Mouse (Mus musculus) forebrain, postnatal 0 days (tissue): ENCODE results near the gene Atp8a2. TPM values are rescaled to one million over a fixed set of nuclear protein-coding genes. Genes with fewer than 3 reads are reported as not detected.
A peak's percentile ranks its signal among the peaks of the same experiment; 100 is the strongest.

Source experiments
- ATAC-seq: fragments of 200-750 bp; cut with Nextera tagmentation; 2 replicates; pipeline ENCODE4 v1.8.0; 2017; ENCODE audit warnings: mild to moderate bottlenecking, moderate library complexity
- DNase-seq: peaks from one replicate; pipeline ENCODE4 v3.0.0-alpha.2; 2015
- H3K27ac ChIP-seq: fragments of 300-500 bp; sonication (generic); 2 replicates; pipeline ENCODE4 v1.5.1; 2014; ENCODE audit warnings: low read depth, mild to moderate bottlenecking, antibody characterized with exemption, low read length, moderate library complexity, mixed read lengths
- H3K27me3 ChIP-seq: fragments of 300-500 bp; sonication (generic); 2 replicates; pipeline ENCODE4 v1.6.1; 2014; ENCODE audit warnings: mild to moderate bottlenecking, low read length, mixed read lengths; ENCODE audit not compliant: insufficient read depth
- H3K36me3 ChIP-seq: fragments of 300-500 bp; sonication (generic); 2 replicates; pipeline ENCODE4 v1.6.1; 2014; ENCODE audit warnings: mild to moderate bottlenecking, moderate library complexity; ENCODE audit not compliant: insufficient read depth
- H3K4me1 ChIP-seq: fragments of 300-500 bp; sonication (generic); 2 replicates; pipeline ENCODE4 v1.6.1; 2014; ENCODE audit warnings: antibody characterized with exemption; ENCODE audit not compliant: insufficient read depth
- H3K4me2 ChIP-seq: fragments of 300-500 bp; sonication (generic); 2 replicates; pipeline ENCODE4 v1.6.1; 2014; ENCODE audit warnings: low read depth, mild to moderate bottlenecking, moderate library complexity
- H3K4me3 ChIP-seq: fragments of 300-500 bp; sonication (generic); 2 replicates; pipeline ENCODE4 v1.5.1; 2014; ENCODE audit warnings: low read depth, low read length, mixed read lengths
- H3K9ac ChIP-seq: fragments of 300-500 bp; sonication (generic); 2 replicates; pipeline ENCODE4 v1.6.1; 2014; ENCODE audit warnings: mild to moderate bottlenecking
- H3K9me3 ChIP-seq: fragments of 300-500 bp; sonication (generic); 2 replicates; pipeline ENCODE4 v1.6.1; 2016; ENCODE audit warnings: low read length
- CTCF ChIP-seq: sonication (generic); IDR thresholded peaks from 2 replicates; pipeline ENCODE4 v1.5.1; 2016; ENCODE audit warnings: antibody characterized with exemption, control low read depth, low read depth
- WGBS: fragments of 180-500 bp; shearing (Covaris S2); extraction: QIAGEN DNeasy Blood & Tissue Kit; methylation state at CpG from one replicate; pipeline ENCODE4 v1.1.7; 2014; 5-methylcytosine and 5-hydroxymethylcytosine counted together
- polyA plus RNA-seq: library from polyadenylated mRNA; unstranded; fragments of >200 nt; fragmentation: Nextera tagmentation; extraction: Ambion mirVana; gene quantifications from 2 replicates; pipeline ENCODE4 v1.2.1, GENCODE M21; 2015
- total RNA-seq: library from RNA; depleted of rRNA; stranded (reverse); fragments of >200 nt; gene quantifications from 2 replicates; pipeline ENCODE4 v1.2.3, GENCODE M21; 2014

Gene Atp8a2
- total and polyA plus RNA-seq, 2 experiments from 2014 or later: 33.6 to 38.0 TPM

DNA sequence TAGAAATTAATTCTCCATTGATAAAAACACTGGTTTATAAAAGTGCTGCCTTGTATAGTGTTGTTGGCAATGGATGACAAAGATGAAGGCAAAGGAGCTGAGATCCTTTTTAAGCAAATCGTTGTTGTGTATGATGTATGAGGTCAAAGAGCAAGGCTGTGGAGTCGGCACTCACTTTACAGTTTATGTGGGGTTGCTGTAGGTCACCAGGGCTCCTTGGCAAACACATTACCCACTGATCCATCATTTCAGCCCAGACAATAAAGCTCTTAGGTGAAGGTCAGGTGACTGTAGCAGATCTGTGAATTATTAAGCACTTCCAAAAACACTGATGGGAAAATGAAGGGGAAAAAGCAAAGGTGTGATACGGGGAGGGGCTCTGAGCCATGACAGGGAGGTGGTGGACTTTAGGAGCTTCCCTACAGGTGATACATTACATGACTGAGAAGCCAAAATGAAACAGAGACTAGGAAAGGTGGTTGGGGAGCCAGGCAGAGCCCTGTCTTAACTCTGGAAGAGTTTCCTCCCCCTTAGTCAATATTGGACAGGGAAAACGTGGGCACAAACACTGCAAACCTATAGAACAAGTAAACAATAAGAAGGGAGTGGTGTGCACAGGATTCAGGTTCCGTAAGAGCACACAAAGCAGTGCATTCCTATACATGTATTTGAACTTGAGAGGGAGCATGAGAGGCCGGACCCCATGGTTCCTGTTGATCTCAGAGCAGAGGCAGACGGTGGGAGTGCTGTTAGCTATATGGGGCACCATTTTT lies 389.3 kb downstream of the Atp8a2 start:
- DNase-seq (no peak), ATAC-seq (no peak)
- no peak overlapping the region for H3K4me2 ChIP-seq
- H3K9ac ChIP-seq: no peak overlapping the region
- H3K4me3 ChIP-seq: no peak overlapping the region
- TF ChIP-seq CTCF: no peak
- no peaks in the 10 kb centered on the region for H3K9me3 ChIP-seq
- no peak overlapping the region for H3K27ac ChIP-seq
- H3K27me3 ChIP-seq: no peaks in the 10 kb centered on the region
- H3K36me3 ChIP-seq: no peaks in the 10 kb centered on the region
- no peaks in the 10 kb centered on the region for H3K4me1 ChIP-seq
- 79% methylated on average over 7 of the region's 7 CpGs for WGBS

DNA sequence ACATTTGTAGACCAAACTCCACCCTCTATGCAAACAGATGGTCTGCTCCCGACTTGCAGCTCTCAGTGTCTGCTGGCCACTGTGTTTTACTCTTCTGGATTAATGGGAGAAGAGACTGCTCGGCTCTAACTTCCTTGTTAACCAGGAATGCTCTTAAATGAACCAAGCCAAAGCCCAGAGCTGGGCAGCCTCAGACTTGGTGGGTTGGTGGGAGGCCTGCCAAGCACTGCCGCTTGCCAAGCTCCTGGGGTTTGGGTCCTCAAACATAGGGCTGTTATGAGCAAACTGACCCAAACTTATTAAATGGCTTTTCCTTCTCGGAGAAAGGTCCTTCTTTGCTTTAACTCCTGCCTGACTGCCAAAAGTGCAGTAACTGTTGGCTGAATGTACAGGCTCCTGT lies 390.1 kb downstream of the Atp8a2 start:
- H3K9me3 ChIP-seq: no peaks in the 10 kb centered on the region
- H3K36me3 ChIP-seq: no peaks in the 10 kb centered on the region
- TF ChIP-seq CTCF: no peak
- H3K9ac ChIP-seq: no peak overlapping the region
- 21% methylated on average over 4 of the region's 4 CpGs for WGBS
- no peak overlapping the region for H3K27ac ChIP-seq
- no peak for ATAC-seq
- no peak overlapping the region for H3K4me2 ChIP-seq
- peak; percentile 43 for DNase-seq
- no peak overlapping the region for H3K4me3 ChIP-seq
- H3K27me3 ChIP-seq: no peaks in the 10 kb centered on the region
- H3K4me1 ChIP-seq: no peaks in the 10 kb centered on the region

DNA sequence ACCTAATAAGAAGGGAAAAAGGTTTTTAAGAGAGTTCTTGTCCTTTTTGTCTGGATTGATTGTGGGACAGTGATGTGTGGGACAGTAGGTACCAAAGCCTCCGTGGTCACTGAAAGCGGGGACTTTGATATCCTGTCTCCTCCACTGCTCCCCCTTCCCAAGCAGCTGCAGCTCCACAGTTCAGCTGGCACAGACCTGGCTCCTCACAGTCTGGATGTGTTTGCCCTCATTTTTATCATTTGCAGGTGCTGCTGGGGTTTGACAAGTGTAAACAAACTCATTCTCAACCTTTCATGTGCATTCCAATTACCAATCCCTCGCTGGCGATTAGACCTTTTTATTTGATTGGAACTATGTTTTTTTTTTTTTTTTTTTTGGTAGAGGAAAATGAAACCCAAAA lies 390.8 kb downstream of the Atp8a2 start:
- TF ChIP-seq CTCF: no peak
- Histone ChIP-seq H3K9me3 (no peaks in the 10 kb centered on the region), H3K27ac (no peak overlapping the region), H3K4me3 (no peak overlapping the region), H3K4me1 (no peaks in the 10 kb centered on the region), H3K36me3 (no peaks in the 10 kb centered on the region), H3K27me3 (no peaks in the 10 kb centered on the region), H3K9ac (no peak overlapping the region), H3K4me2 (no peak overlapping the region)
- DNase-seq (no peak), ATAC-seq (no peak)
- WGBS: 25% methylated on average over 4 of the region's 4 CpGs

DNA sequence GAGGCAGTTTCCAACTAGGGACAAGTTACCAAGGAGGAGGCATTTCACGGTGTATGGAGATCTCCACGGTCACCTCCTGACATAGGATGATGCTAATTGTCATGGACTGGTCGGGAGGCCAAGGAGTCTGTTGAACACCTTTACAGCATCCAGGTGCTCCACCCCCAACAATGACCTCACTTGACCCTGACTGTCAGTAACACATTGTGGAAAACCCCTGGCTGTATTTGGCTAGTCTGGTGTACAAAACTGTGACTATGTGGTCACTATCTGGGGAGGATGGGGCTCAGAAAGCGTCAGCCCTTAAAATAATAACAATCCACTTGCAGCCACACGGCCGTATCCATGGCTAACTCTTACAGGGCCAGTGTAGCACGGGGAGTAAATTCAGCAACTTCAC lies 391.3 kb downstream of the Atp8a2 start:
- Histone ChIP-seq H3K4me2 (no peak overlapping the region), H3K27ac (no peak overlapping the region), H3K9ac (no peak overlapping the region), H3K36me3 (no peaks in the 10 kb centered on the region), H3K9me3 (no peaks in the 10 kb centered on the region), H3K27me3 (no peaks in the 10 kb centered on the region), H3K4me1 (no peaks in the 10 kb centered on the region), H3K4me3 (no peak overlapping the region)
- no peak for TF ChIP-seq CTCF
- WGBS: 74% methylated on average over 7 of the region's 7 CpGs
- ATAC-seq (no peak), DNase-seq (no peak)

DNA sequence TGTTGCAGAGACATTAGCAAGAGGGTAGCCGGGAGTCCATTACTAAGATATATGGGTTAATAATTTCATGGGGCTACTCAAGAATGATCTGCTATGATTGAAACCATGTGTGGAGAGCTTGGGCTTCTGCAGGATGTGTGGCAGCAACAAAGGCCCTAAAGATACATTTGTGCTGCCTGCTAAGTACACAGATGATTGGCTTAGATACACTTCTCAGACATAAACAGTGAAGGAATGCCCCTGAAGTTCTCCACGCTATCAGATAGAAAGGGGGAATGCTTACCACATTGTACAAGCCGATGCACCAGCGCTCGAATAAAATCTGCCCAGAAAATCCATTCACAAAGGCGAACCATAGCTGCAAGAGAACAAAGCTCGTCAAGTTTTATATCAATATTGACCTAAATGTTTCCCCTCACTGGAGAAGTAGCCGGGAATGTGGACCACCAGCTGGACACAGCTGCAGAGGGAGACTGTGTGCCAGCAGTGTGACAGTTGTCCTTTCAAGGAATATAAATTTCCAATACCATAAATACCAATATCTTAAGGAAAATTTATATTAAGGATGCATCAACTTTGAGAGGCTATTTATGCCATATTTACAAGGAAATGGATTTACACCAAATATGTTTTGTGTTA lies 394.9 kb downstream of the Atp8a2 start:
- Histone ChIP-seq H3K9ac (no peak overlapping the region), H3K36me3 (no peaks in the 10 kb centered on the region), H3K27me3 (no peaks in the 10 kb centered on the region), H3K4me3 (no peak overlapping the region), H3K9me3 (no peaks in the 10 kb centered on the region), H3K27ac (no peak overlapping the region), H3K4me1 (no peaks in the 10 kb centered on the region), H3K4me2 (no peak overlapping the region)
- TF ChIP-seq CTCF: no peak
- no peak for DNase-seq
- no peak for ATAC-seq
- WGBS: 85% methylated on average over 8 of the region's 8 CpGs

DNA sequence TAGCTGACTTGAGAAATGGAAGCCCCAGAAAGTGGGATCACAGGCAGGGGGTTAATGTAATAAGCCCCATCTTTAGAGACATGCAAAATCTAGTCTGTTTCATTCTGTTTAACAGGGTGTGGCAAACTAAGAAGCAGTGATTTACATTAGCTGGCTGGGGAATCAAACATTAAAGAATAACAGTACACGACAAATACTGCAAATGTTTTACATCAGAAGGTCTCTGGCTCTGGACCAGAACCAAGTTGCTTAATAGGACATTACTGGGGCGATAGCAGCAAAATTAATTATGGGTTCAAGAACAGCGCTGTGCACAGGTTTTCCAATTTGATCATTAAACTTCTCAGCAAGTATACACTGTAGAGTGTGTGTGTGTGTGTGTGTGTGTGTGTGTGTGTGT lies 397.5 kb downstream of the Atp8a2 start:
- 84% methylated on average over 3 of the region's 3 CpGs for WGBS
- no peak for TF ChIP-seq CTCF
- DNase-seq (no peak), ATAC-seq (no peak)
- no peaks in the 10 kb centered on the region for H3K4me1 ChIP-seq
- no peaks in the 10 kb centered on the region for H3K36me3 ChIP-seq
- no peak overlapping the region for H3K9ac ChIP-seq
- no peak overlapping the region for H3K4me3 ChIP-seq
- H3K9me3 ChIP-seq: no peaks in the 10 kb centered on the region
- no peak overlapping the region for H3K27ac ChIP-seq
- no peaks in the 10 kb centered on the region for H3K27me3 ChIP-seq
- H3K4me2 ChIP-seq: no peak overlapping the region

DNA sequence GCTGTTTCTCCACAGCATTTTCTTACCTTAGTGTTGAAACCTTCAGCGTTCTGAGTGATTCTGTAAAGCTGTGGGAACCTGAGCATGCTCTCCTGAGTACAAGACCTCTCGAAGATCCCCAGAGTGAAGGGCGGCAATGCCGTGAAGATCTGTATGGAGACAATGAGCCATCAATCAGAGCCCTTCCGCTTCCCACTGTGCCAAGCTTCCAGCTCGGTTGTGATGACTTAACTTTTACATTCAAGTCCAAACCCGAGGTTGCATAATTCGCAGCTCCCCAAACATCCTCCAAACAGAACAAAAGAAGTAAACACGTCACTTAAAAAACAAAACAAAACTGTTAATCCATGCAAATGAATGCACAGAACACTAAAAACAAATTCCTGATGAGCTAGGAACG lies 403.1 kb downstream of the Atp8a2 start:
- no peak overlapping the region for H3K27ac ChIP-seq
- H3K4me3 ChIP-seq: no peak overlapping the region
- no peak for TF ChIP-seq CTCF
- H3K4me2 ChIP-seq: no peak overlapping the region
- 33% methylated on average over 10 of the region's 10 CpGs for WGBS
- ATAC-seq: no peak
- H3K36me3 ChIP-seq: no peaks in the 10 kb centered on the region
- H3K4me1 ChIP-seq: no peaks in the 10 kb centered on the region
- H3K9ac ChIP-seq: no peak overlapping the region
- H3K9me3 ChIP-seq: no peaks in the 10 kb centered on the region
- no peak for DNase-seq
- no peaks in the 10 kb centered on the region for H3K27me3 ChIP-seq
